Mouse (Mus musculus) liver, embryonic 18 days (tissue): Measurements from ENCODE around the gene Cstf2t. TPM values are rescaled to one million over a fixed set of nuclear protein-coding genes. Genes with fewer than 3 reads are reported as not detected.

Experiments used
- polyA plus RNA-seq: library from polyadenylated mRNA; depleted of rRNA; stranded (reverse); fragments of >200 nt; gene quantifications from 2 replicates; pipeline ENCODE4 v1.2.3, GENCODE M21; 2012; rRNA removed

Cstf2t gene
- polyA plus RNA-seq = 6.7 TPM in 2 replicates

DNA sequence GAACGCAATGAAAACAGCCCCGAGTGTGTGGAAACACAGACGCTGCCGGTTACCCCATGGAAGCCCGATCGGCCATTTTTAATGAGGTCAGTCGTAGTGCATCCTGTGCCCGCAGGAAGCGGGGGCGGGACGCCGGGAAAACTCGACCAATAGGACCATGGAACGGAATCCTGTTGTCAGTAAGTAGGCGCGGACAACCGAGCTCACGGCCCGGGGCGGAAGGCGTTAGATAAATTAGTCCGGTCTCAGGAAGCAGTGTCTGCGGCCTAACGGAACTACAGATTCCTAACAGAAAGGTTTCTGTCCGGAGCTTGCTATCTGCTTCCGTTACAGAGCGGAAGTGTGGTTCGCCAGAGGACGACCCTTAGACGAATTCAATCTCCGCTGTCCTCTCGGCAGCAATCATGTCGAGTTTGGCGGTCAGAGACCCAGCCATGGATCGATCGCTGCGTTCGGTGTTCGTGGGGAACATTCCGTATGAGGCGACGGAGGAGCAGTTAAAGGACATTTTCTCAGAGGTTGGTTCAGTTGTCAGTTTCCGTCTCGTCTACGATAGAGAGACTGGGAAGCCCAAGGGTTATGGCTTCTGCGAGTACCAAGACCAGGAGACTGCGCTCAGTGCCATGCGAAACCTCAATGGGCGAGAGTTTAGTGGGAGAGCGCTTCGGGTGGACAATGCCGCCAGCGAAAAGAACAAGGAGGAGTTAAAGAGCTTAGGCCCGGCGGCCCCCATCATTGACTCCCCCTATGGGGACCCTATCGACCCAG, at the start of gene Cstf2t:
Gene Cstf2t (plus strand): TSS at position 176 of the 768 bp plus-strand sequence.

